Mouse (Mus musculus) thymus, postnatal 0 days (tissue): Measurements from ENCODE around the gene Chfr. TPM values are rescaled to one million over a fixed set of nuclear protein-coding genes. Genes with fewer than 3 reads are reported as not detected.

Experiments used
- polyA plus RNA-seq: library from polyadenylated mRNA; unstranded; fragments of >200 nt; fragmentation: Nextera tagmentation; extraction: Ambion mirVana; gene quantifications from 2 replicates; pipeline ENCODE4 v1.2.1, GENCODE M21; 2015

The Chfr gene
- polyA plus RNA-seq, 1 experiment from 2014 or later: 82.2 TPM

Other genes with a start within 250 kb of the Chfr start
- 1.2 and 1.5 TPM in 2 replicates for gene Gm15446, start 212.4 kb upstream of the Chfr start, polyA plus RNA-seq
- gene Zfp932, start 139.3 kb upstream of the Chfr start, polyA plus RNA-seq: 27.5 and 34.2 TPM in 2 replicates
- 4.6 and 5.2 TPM in 2 replicates for gene Gm17655, start 63.3 kb upstream of the Chfr start, polyA plus RNA-seq
- gene Gm35315, start 41.4 kb upstream of the Chfr start, polyA plus RNA-seq: 2.3 and 2.8 TPM in 2 replicates
- 3.3 and 3.5 TPM in 2 replicates for gene Plcxd1, start 35.9 kb upstream of the Chfr start, polyA plus RNA-seq
- gene Gtpbp6, start 27.6 kb upstream of the Chfr start, polyA plus RNA-seq: 32.0 and 36.8 TPM in 2 replicates
- 4.9 and 5.8 TPM in 2 replicates for gene Zfp605, start 25.8 kb upstream of the Chfr start, polyA plus RNA-seq
- gene Golga3, start 40.9 kb downstream of the Chfr start, polyA plus RNA-seq: 12.1 and 12.3 TPM in 2 replicates
- gene Ankle2, start 95.2 kb downstream of the Chfr start, polyA plus RNA-seq: 22.9 and 26.4 TPM in 2 replicates
- gene Pgam5, start 134.1 kb downstream of the Chfr start, polyA plus RNA-seq: 64.7 and 67.4 TPM in 2 replicates
- 7.6 and 9.1 TPM in 2 replicates for gene Pxmp2, start 150.3 kb downstream of the Chfr start, polyA plus RNA-seq
- gene Pole, start 150.5 kb downstream of the Chfr start, polyA plus RNA-seq: 20.0 and 21.0 TPM in 2 replicates
- 0.12 and 0.41 TPM in 2 replicates for gene P2rx2, start 207.4 kb downstream of the Chfr start, polyA plus RNA-seq
- gene Lrcol1, start 208.9 kb downstream of the Chfr start, polyA plus RNA-seq: 1.2 and 1.3 TPM in 2 replicates